Mouse (Mus musculus): ENCODE results near the gene Zpbp2. TPM values are rescaled to one million over a fixed set of nuclear protein-coding genes. Genes with fewer than 3 reads are reported as not detected.

Gene Zpbp2
- polyA plus RNA-seq, 1 experiment from 2014 or later = 0.62 TPM

GRCm38 (mm10) chr11:98542553-98542952, 8.3 kb upstream of the Zpbp2 start:
- no peak overlapping the region for H3K4me3 ChIP-seq (replicated peaks)
- no peak for ATAC-seq (ENCODE audit: insufficient read depth)
- no peak overlapping the region for H3K27ac ChIP-seq (replicated peaks)
- no peaks in the 10 kb centered on the region for H3K9me3 ChIP-seq (replicated peaks)
- no peaks in the 10 kb centered on the region for H3K36me3 ChIP-seq (replicated peaks)
- H3K4me2 ChIP-seq = no peak overlapping the region
- H3K27me3 ChIP-seq = peaks cover 70% of the 10 kb centered on the region
- 46% methylated on average over 8 of the region's 8 CpGs for WGBS (ENCODE audit: insufficient replicate concordance)
- peaks cover 6% of the 10 kb centered on the region for H3K4me1 ChIP-seq (replicated peaks)
- no peak overlapping the region for H3K9ac ChIP-seq

- Histone ChIP-seq H3K27me3 (peaks cover 74% of the 10 kb centered on the region), H3K9ac (no peak overlapping the region), H3K4me1 (replicated peaks) (peaks cover 6% of the 10 kb centered on the region), H3K9me3 (replicated peaks) (no peaks in the 10 kb centered on the region), H3K4me2 (no peak overlapping the region), H3K4me3 (replicated peaks) (no peak overlapping the region), H3K27ac (replicated peaks) (no peak overlapping the region), H3K36me3 (replicated peaks) (no peaks in the 10 kb centered on the region)
- 67% methylated on average over 1 of the region's 1 CpGs for WGBS (ENCODE audit: insufficient replicate concordance)
- no peak for ATAC-seq (ENCODE audit: insufficient read depth)
Measured at GRCm38 (mm10) chr11:98543414-98543813, 7.5 kb upstream of the Zpbp2 start.

GRCm38 (mm10) chr11:98544890-98545677, 5.8 kb upstream of the Zpbp2 start:
- Histone ChIP-seq H3K4me1 (replicated peaks) (peaks cover 7% of the 10 kb centered on the region), H3K27me3 (peaks cover 91% of the 10 kb centered on the region), H3K27ac (replicated peaks) (no peak overlapping the region), H3K9me3 (replicated peaks) (no peaks in the 10 kb centered on the region; the same call in 1 of the 2 replicates), H3K4me2 (peak overlapping the region; percentile 57), H3K36me3 (replicated peaks) (no peaks in the 10 kb centered on the region), H3K4me3 (replicated peaks) (peak overlapping the region; percentile 41), H3K9ac (no peak overlapping the region)
- WGBS (ENCODE audit: insufficient replicate concordance) = 2% methylated on average over 16 of the region's 16 CpGs
- no peak for ATAC-seq (ENCODE audit: insufficient read depth)

- Histone ChIP-seq H3K4me3 (replicated peaks) (peak within 1 kb of the TSS; percentile 41), H3K27me3 (peaks cover 98% of the 10 kb centered on the region), H3K27ac (replicated peaks) (no peak within 1 kb of the TSS), H3K9me3 (replicated peaks) (no peaks in the 10 kb centered on the region; the same call in 1 of the 2 replicates), H3K4me2 (peak within 1 kb of the TSS; percentile 57), H3K4me1 (replicated peaks) (peaks cover 14% of the 10 kb centered on the region), H3K9ac (no peak within 1 kb of the TSS), H3K36me3 (replicated peaks) (no peaks in the 10 kb centered on the region)
- no peak for ATAC-seq (ENCODE audit: insufficient read depth)
- 1% methylated on average over 58 of the region's 58 CpGs for WGBS (ENCODE audit: insufficient replicate concordance)
Measured at GRCm38 (mm10) chr11:98545711-98546231, 5.1 kb upstream of the Zpbp2 start, which contains the start of gene Ikzf3. TSS of gene Ikzf3 (minus strand) at chr11:98546031.

- H3K4me3 ChIP-seq (replicated peaks) = no peak overlapping the region
- H3K36me3 ChIP-seq (replicated peaks) = no peaks in the 10 kb centered on the region
- no peak for ATAC-seq (ENCODE audit: insufficient read depth)
- peaks cover 88% of the 10 kb centered on the region for H3K27me3 ChIP-seq
- no peak overlapping the region for H3K9ac ChIP-seq
- no peak overlapping the region for H3K27ac ChIP-seq (replicated peaks)
- H3K9me3 ChIP-seq (replicated peaks) = no peaks in the 10 kb centered on the region; the same call in 1 of the 2 replicates
- 32% methylated on average over 12 of the region's 12 CpGs for WGBS (ENCODE audit: insufficient replicate concordance)
- H3K4me2 ChIP-seq = no peak overlapping the region
- H3K4me1 ChIP-seq (replicated peaks) = peaks cover 20% of the 10 kb centered on the region
Measured at GRCm38 (mm10) chr11:98546529-98547307, 4.2 kb upstream of the Zpbp2 start.

- Histone ChIP-seq H3K27ac (replicated peaks) (no peak overlapping the region), H3K4me2 (no peak overlapping the region), H3K36me3 (replicated peaks) (no peaks in the 10 kb centered on the region), H3K9ac (no peak overlapping the region), H3K27me3 (peaks cover 83% of the 10 kb centered on the region), H3K4me1 (replicated peaks) (peaks cover 22% of the 10 kb centered on the region), H3K9me3 (replicated peaks) (no peaks in the 10 kb centered on the region; the same call in 1 of the 2 replicates), H3K4me3 (replicated peaks) (no peak overlapping the region)
- ATAC-seq (ENCODE audit: insufficient read depth) = no peak
- WGBS (ENCODE audit: insufficient replicate concordance) = 39% methylated on average over 3 of the region's 3 CpGs
Measured at GRCm38 (mm10) chr11:98547308-98547693, 3.6 kb upstream of the Zpbp2 start.

GRCm38 (mm10) chr11:98549363-98549762, 1.5 kb upstream of the Zpbp2 start:
- Histone ChIP-seq H3K27me3 (peaks cover 64% of the 10 kb centered on the region), H3K9ac (no peak overlapping the region), H3K4me1 (replicated peaks) (peaks cover 22% of the 10 kb centered on the region), H3K4me3 (replicated peaks) (no peak overlapping the region), H3K4me2 (no peak overlapping the region), H3K36me3 (replicated peaks) (no peaks in the 10 kb centered on the region), H3K27ac (replicated peaks) (no peak overlapping the region), H3K9me3 (replicated peaks) (no peaks in the 10 kb centered on the region; the same call in 1 of the 2 replicates)
- ATAC-seq (ENCODE audit: insufficient read depth) = no peak
- WGBS (ENCODE audit: insufficient replicate concordance) = 43% methylated on average over 4 of the region's 4 CpGs

GRCm38 (mm10) chr11:98550311-98550974, 454 bp upstream of the Zpbp2 start:
- Histone ChIP-seq H3K27ac (replicated peaks) (peak overlapping the region; percentile 86), H3K4me2 (peak overlapping the region; percentile 95), H3K4me1 (replicated peaks) (peaks cover 22% of the 10 kb centered on the region), H3K27me3 (peaks cover 56% of the 10 kb centered on the region), H3K9me3 (replicated peaks) (no peaks in the 10 kb centered on the region; the same call in 1 of the 2 replicates), H3K4me3 (replicated peaks) (peak overlapping the region; percentile 76), H3K36me3 (replicated peaks) (no peaks in the 10 kb centered on the region), H3K9ac (0 out of 2 replicates have a peak overlapping the region, but pooled peaks have one; percentile 12)
- ATAC-seq (ENCODE audit: insufficient read depth) = no peak
- 13% methylated on average over 20 of the region's 20 CpGs for whole genome bisulfite sequencing (ENCODE audit: insufficient replicate concordance)

- Histone ChIP-seq H3K4me2 (no peak overlapping the region), H3K27ac (replicated peaks) (no peak overlapping the region), H3K9ac (no peak overlapping the region), H3K36me3 (replicated peaks) (no peaks in the 10 kb centered on the region), H3K4me3 (replicated peaks) (no peak overlapping the region), H3K9me3 (replicated peaks) (no peaks in the 10 kb centered on the region; the same call in 1 of the 2 replicates), H3K4me1 (replicated peaks) (peaks cover 16% of the 10 kb centered on the region), H3K27me3 (peaks cover 40% of the 10 kb centered on the region)
- 82% methylated on average over 4 of the region's 4 CpGs for WGBS (ENCODE audit: insufficient replicate concordance)
- ATAC-seq (ENCODE audit: insufficient read depth) = no peak
Measured at GRCm38 (mm10) chr11:98553966-98554365, 3.1 kb downstream of the Zpbp2 start.

- ATAC-seq (ENCODE audit: insufficient read depth) = no peak
- Histone ChIP-seq H3K27ac (replicated peaks) (no peak overlapping the region), H3K4me2 (no peak overlapping the region), H3K4me1 (replicated peaks) (peaks cover 14% of the 10 kb centered on the region), H3K9me3 (replicated peaks) (no peaks in the 10 kb centered on the region), H3K27me3 (peaks cover 38% of the 10 kb centered on the region), H3K36me3 (replicated peaks) (no peaks in the 10 kb centered on the region), H3K4me3 (replicated peaks) (no peak overlapping the region), H3K9ac (no peak overlapping the region; the same call in 1 of the 2 replicates)
- WGBS (ENCODE audit: insufficient replicate concordance) = 60% methylated on average over 12 of the region's 12 CpGs
Measured at GRCm38 (mm10) chr11:98555124-98555700, 4.3 kb downstream of the Zpbp2 start.
